Comparison of ENCODE assay signal across 9 mouse cellular contexts in the genomic region with DNA sequence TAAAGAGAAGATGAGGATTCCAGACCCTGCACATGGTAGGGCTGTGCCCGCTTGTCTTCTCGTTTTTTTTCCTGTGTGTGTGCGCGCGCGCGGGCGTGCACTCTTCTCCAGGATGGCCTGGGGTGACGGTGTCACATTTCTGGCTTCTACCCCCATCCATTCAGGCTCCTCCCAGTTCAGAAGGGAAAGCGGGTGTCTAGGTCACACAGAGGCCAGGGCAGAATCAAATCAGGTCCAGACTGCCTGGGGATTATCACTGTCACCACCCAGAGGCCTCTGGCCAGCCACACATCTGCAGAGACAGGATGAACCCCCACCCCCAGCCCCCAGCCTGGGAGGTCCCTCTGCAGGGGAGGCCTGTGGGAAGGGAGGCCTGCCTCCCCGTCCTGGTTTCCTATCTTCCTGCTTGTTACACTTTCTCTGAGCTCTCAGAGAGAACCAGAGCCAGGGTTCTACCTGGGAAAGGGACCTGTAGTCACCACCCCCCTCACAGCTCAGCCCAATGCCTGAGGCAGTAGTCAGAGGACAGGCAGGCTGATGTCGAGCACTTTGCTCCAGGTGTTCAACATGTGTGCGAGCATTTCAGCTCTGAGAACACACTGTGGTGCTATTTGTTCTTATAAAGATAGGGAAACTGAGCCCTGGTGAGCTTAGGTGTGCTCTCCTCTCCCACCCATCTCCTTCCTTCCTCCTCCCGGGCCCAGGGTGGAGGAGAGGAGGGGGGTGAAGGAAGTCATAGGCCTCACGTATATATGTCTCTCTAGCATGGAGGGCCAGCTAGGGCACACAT. TPM values are rescaled to one million over a fixed set of nuclear protein-coding genes. Genes with fewer than 3 reads are reported as not detected.
DNase-seq lines count a peak whose midpoint lies in the region; ATAC-seq and TF ChIP-seq lines count a peak whose summit lies in the region.
"Had no signal": no experiment of that assay in that cellular context is flagged by ENCODE, and none has a peak within 500 bp of the region (broad histone marks: within the 10 kb centered on the region; RNA-seq: fewer than 3 reads in every experiment).

No protein-coding gene starts in this region.

- TF ChIP-seq CTCF in layer of hippocampus, adult 2 months (conservative IDR thresholded peaks at IDR 0.05) = no peak

- no peak overlapping the region for H3K4me2 ChIP-seq in forebrain, embryonic 14.5 days (ENCODE audit: low read length)
- H3K4me2 ChIP-seq in intestine, embryonic 16.5 days (ENCODE audit: low read depth, low read length) = no peak overlapping the region
- H3K4me2 ChIP-seq in liver, embryonic 15.5 days = peak overlapping the region; percentile 13; the same call in 1 of the 2 replicates
- H3K4me2 ChIP-seq: hindbrain, embryonic 15.5 days had no signal

- DNase-seq in forebrain, embryonic 10.5 days (ENCODE audit: extremely low spot score, low spot score) = peak; percentile 63
- DNase-seq in forebrain, embryonic 14.5 days (ENCODE audit: low spot score) = no peak
- DNase-seq in embryo, embryonic 11 days = peak; percentile 85
- DNase-seq in urinary bladder, postnatal 36 days (ENCODE audit: low spot score in 2 of 2) = no peak
- DNase-seq in urinary bladder, postnatal 4 days (ENCODE audit: low spot score in 2 of 2) = no peak
- DNase-seq in layer of hippocampus, adult 2 months (ENCODE audit: low spot score in 2 of 2) = no peak

- H3K27ac ChIP-seq in forebrain, embryonic 10.5 days = peak overlapping the region; percentile 83
- no peak overlapping the region for H3K27ac ChIP-seq in forebrain, embryonic 14.5 days (ENCODE audit: low read depth, low read length)
- peak overlapping the region; percentile 61; the same call in 1 of the 2 replicates for H3K27ac ChIP-seq in intestine, embryonic 16.5 days (ENCODE audit: low read length)
- H3K27ac ChIP-seq in liver, embryonic 15.5 days (replicated peaks) = no peak overlapping the region
- no peak overlapping the region for H3K27ac ChIP-seq in layer of hippocampus, adult 2 months
- H3K27ac ChIP-seq: hindbrain, embryonic 15.5 days had no signal

- H3K27me3 ChIP-seq in forebrain, embryonic 10.5 days (ENCODE audit: poor library complexity, severe bottlenecking) = peaks cover 99% of the 10 kb centered on the region
- peaks cover 86% of the 10 kb centered on the region for H3K27me3 ChIP-seq in forebrain, embryonic 14.5 days (replicated peaks; ENCODE audit: control insufficient read depth, insufficient read depth, low read length)
- peaks cover 34% of the 10 kb centered on the region for H3K27me3 ChIP-seq in intestine, embryonic 16.5 days (replicated peaks; ENCODE audit: control insufficient read depth, insufficient read depth, low read length)
- H3K27me3 ChIP-seq in liver, embryonic 15.5 days = peaks cover 100% of the 10 kb centered on the region

- peaks cover 16% of the 10 kb centered on the region for H3K36me3 ChIP-seq in forebrain, embryonic 10.5 days (replicated peaks)
- H3K36me3 ChIP-seq in forebrain, embryonic 14.5 days (ENCODE audit: control insufficient read depth, insufficient read depth, low read length) = no peaks in the 10 kb centered on the region
- H3K36me3 ChIP-seq in intestine, embryonic 16.5 days (ENCODE audit: control insufficient read depth, insufficient read depth, low read length) = no peaks in the 10 kb centered on the region
- peaks cover 19% of the 10 kb centered on the region for H3K36me3 ChIP-seq in liver, embryonic 15.5 days (replicated peaks)
- H3K36me3 ChIP-seq: hindbrain, embryonic 15.5 days had no signal

- H3K9ac ChIP-seq in forebrain, embryonic 14.5 days (ENCODE audit: low read length) = no peak overlapping the region
- peak overlapping the region; percentile 26 for H3K9ac ChIP-seq in intestine, embryonic 16.5 days (ENCODE audit: low read depth, low read length)
- no peak overlapping the region for H3K9ac ChIP-seq in liver, embryonic 15.5 days
- H3K9ac ChIP-seq: hindbrain, embryonic 15.5 days had no signal

- no peak for ATAC-seq in forebrain, embryonic 14.5 days
- peak; percentile 9; the same call in 1 of the 2 replicates for ATAC-seq in intestine, embryonic 16.5 days
- 0 out of 2 replicates have a peak, but pooled peaks have one; percentile 7 for ATAC-seq in liver, embryonic 15.5 days (ENCODE audit: insufficient read depth)

- no peaks in the 10 kb centered on the region for H3K9me3 ChIP-seq in forebrain, embryonic 10.5 days
- H3K9me3 ChIP-seq in forebrain, embryonic 14.5 days (replicated peaks; ENCODE audit: control insufficient read depth, low read length) = no peaks in the 10 kb centered on the region
- no peaks in the 10 kb centered on the region for H3K9me3 ChIP-seq in intestine, embryonic 16.5 days (ENCODE audit: control insufficient read depth, low read length)
- H3K9me3 ChIP-seq in liver, embryonic 15.5 days (replicated peaks) = no peaks in the 10 kb centered on the region
- H3K9me3 ChIP-seq: hindbrain, embryonic 15.5 days had no signal

- H3K4me1 ChIP-seq in forebrain, embryonic 10.5 days = peaks cover 87% of the 10 kb centered on the region
- H3K4me1 ChIP-seq in forebrain, embryonic 14.5 days (ENCODE audit: control insufficient read depth, insufficient read depth, low read length) = peaks cover 19% of the 10 kb centered on the region
- peaks cover 46% of the 10 kb centered on the region for H3K4me1 ChIP-seq in intestine, embryonic 16.5 days (ENCODE audit: control insufficient read depth, insufficient read depth, low read length)
- peaks cover 62% of the 10 kb centered on the region for H3K4me1 ChIP-seq in liver, embryonic 15.5 days (replicated peaks)

- H3K4me3 ChIP-seq in forebrain, embryonic 10.5 days = peak overlapping the region; percentile 63
- H3K4me3 ChIP-seq in forebrain, embryonic 14.5 days (ENCODE audit: low read depth, low read length) = no peak overlapping the region
- H3K4me3 ChIP-seq in intestine, embryonic 16.5 days (ENCODE audit: low read length) = no peak overlapping the region
- H3K4me3 ChIP-seq in liver, embryonic 15.5 days (replicated peaks) = no peak overlapping the region
- no peak overlapping the region for H3K4me3 ChIP-seq in layer of hippocampus, adult 2 months
- H3K4me3 ChIP-seq: hindbrain, embryonic 15.5 days had no signal

- 5% methylated on average over 15 of the region's 15 CpGs for WGBS in forebrain, embryonic 10.5 days
- 13% methylated on average over 14 of the region's 15 CpGs for WGBS in forebrain, embryonic 14.5 days
- WGBS in intestine, embryonic 16.5 days = 24% methylated on average over 15 of the region's 15 CpGs
- 15% methylated on average over 15 of the region's 15 CpGs for WGBS in liver, embryonic 15.5 days (ENCODE audit: insufficient replicate concordance)

RNA-seq across cellular contexts. Expression of gene Tmem200b, which starts 2.7 kb away (rescaled TPM):
- polyA plus RNA-seq in forebrain, embryonic 10.5 days (2016; fragmentation: Nextera tagmentation; extraction: Ambion mirVana) = 0.84 and 1.7 TPM in 2 replicates
- not detected in 2 replicates for polyA plus RNA-seq in forebrain, embryonic 14.5 days (2014; fragmentation: Nextera tagmentation; extraction: Ambion mirVana)
- 0.18 and 0.20 TPM in 2 replicates for polyA plus RNA-seq in intestine, embryonic 16.5 days (2015; fragmentation: Nextera tagmentation; extraction: Ambion mirVana)
- 0.26 and 0.28 TPM in 2 replicates for polyA plus RNA-seq in liver, embryonic 15.5 days (2015; fragmentation: Nextera tagmentation; extraction: Ambion mirVana)
- 1 to 10 TPM; 1.5 to 1.7 TPM for total RNA-seq in layer of hippocampus, adult 2 months (2021)

RNA-seq across cellular contexts. Expression of gene Srsf4, which starts 45.5 kb away (rescaled TPM):
- 152 and 155 TPM in 2 replicates for polyA plus RNA-seq in forebrain, embryonic 10.5 days (2016; fragmentation: Nextera tagmentation; extraction: Ambion mirVana)
- 109 and 132 TPM in 2 replicates for polyA plus RNA-seq in forebrain, embryonic 14.5 days (2014; fragmentation: Nextera tagmentation; extraction: Ambion mirVana)
- polyA plus RNA-seq in intestine, embryonic 16.5 days (2015; fragmentation: Nextera tagmentation; extraction: Ambion mirVana) = 68.6 and 75.2 TPM in 2 replicates
- 58.4 and 61.1 TPM in 2 replicates for polyA plus RNA-seq in liver, embryonic 15.5 days (2015; fragmentation: Nextera tagmentation; extraction: Ambion mirVana)
- 10 to 100 TPM; 67.3 to 75.0 TPM for total RNA-seq in layer of hippocampus, adult 2 months (2021)

Comparison
In these comparisons a context has a peak if more than half of its experiments do, and no peak if none do; other contexts are left out.
1. DNase-seq: peak in forebrain, embryonic 10.5 days (single experiment) and embryo, embryonic 11 days (single experiment); none in forebrain, embryonic 14.5 days (single experiment), urinary bladder, postnatal 36 days (0 of 2), urinary bladder, postnatal 4 days (0 of 2) and layer of hippocampus, adult 2 months (0 of 2).
2. H3K27ac ChIP-seq: peak in forebrain, embryonic 10.5 days (single experiment) and intestine, embryonic 16.5 days (single experiment); none in forebrain, embryonic 14.5 days (single experiment), liver, embryonic 15.5 days (single experiment) and layer of hippocampus, adult 2 months (single experiment).